Mouse (Mus musculus) heart, adult 2 months (tissue): ENCODE measurements at regions not wholly inside any gene's neighbourhood (a gene's known extent, or its start where the extent isn't known, plus 50 kb on each side); places are given as distances from the start of the nearest gene placed in this dataset.

ENCODE experiments used
- DNase-seq, 2 experiments: peaks; one replicate each; pipeline ENCODE4 v3.0.0; 2021
- H3K27ac ChIP-seq: fragments of 200-600 bp; 2 replicates; pipeline ENCODE4 v1.8.1; 2022
- H3K27me3 ChIP-seq: fragments of 200-500 bp; 2 replicates; pipeline ENCODE4 v1.6.1; 2012; ENCODE audit warnings: mild to moderate bottlenecking, low read length, inconsistent platforms, mixed read lengths; ENCODE audit not compliant: control insufficient read depth, insufficient read depth
- H3K36me3 ChIP-seq: fragments of 200-500 bp; 2 replicates; pipeline ENCODE4 v1.6.1; 2012; ENCODE audit warnings: low read length, inconsistent platforms; ENCODE audit not compliant: control insufficient read depth, insufficient read depth
- H3K4me1 ChIP-seq: fragments of 200-500 bp; 2 replicates; pipeline ENCODE4 v1.6.1; 2011; ENCODE audit warnings: low read length; ENCODE audit not compliant: control insufficient read depth, insufficient read depth
- H3K4me3 ChIP-seq: fragments of 200-600 bp; 2 replicates; pipeline ENCODE4 v1.8.1; 2022
- H3K79me2 ChIP-seq: fragments of 200-500 bp; replicated peaks from 2 replicates; pipeline ENCODE4 v1.6.1; 2012; ENCODE audit warnings: mild to moderate bottlenecking, inconsistent platforms, low read length, moderate library complexity, mixed read lengths; ENCODE audit not compliant: control insufficient read depth, insufficient read depth
- H3K9ac ChIP-seq: fragments of 200-500 bp; 2 replicates; pipeline ENCODE4 v1.6.1; 2012; ENCODE audit warnings: low read depth, mild to moderate bottlenecking, control low read depth, inconsistent platforms, low read length, mixed read lengths
- CTCF ChIP-seq: fragments of 200-600 bp; IDR thresholded peaks from 2 replicates; pipeline ENCODE4 v1.8.1; 2022; ENCODE audit warnings: antibody characterized with exemption, mild to moderate bottlenecking, moderate library complexity
- EP300 ChIP-seq: fragments of 200-500 bp; IDR thresholded peaks from 2 replicates; pipeline ENCODE4 v1.6.1; 2011; ENCODE audit warnings: low read depth, low read length, control low read depth; ENCODE audit not compliant: insufficient read depth
- POLR2A ChIP-seq: fragments of 200-500 bp; IDR thresholded peaks from 2 replicates; pipeline ENCODE4 v1.6.1; 2011; ENCODE audit warnings: mild to moderate bottlenecking, low read depth, low read length, control low read depth; ENCODE audit not compliant: insufficient read depth
- WGBS: fragments of 180-500 bp; shearing (Covaris S2); methylation state at CpG from one replicate; pipeline ENCODE4 v1.1.7; 2018; 5-methylcytosine and 5-hydroxymethylcytosine counted together
- intact Hi-C: fragments of 180-260 bp; cut with DNase I; formaldehyde crosslinking; loops from one replicate; pipeline ENCODE4 v1.15.1; 2025

GRCm38 (mm10) chr12:107669046-107669445 lies 180.6 kb downstream of the 3110018I06Rik start:
- H3K79me2 ChIP-seq = no peaks in the 10 kb centered on the region
- no peaks in the 10 kb centered on the region for H3K36me3 ChIP-seq
- TF ChIP-seq CTCF = no peak
- no peak for TF ChIP-seq POLR2A
- no peak for TF ChIP-seq EP300
- intact Hi-C loops = no loop called here
- H3K9ac ChIP-seq = no peak overlapping the region
- H3K4me1 ChIP-seq = no peaks in the 10 kb centered on the region
- H3K27me3 ChIP-seq = no peaks in the 10 kb centered on the region
- no peak for DNase-seq
- H3K27ac ChIP-seq = no peak overlapping the region
- WGBS = 94% methylated on average over 5 of the region's 5 CpGs
- no peak overlapping the region for H3K4me3 ChIP-seq

GRCm38 (mm10) chr12:107669450-107669849 lies 181.0 kb downstream of the 3110018I06Rik start:
- Histone ChIP-seq H3K27ac (no peak overlapping the region), H3K9ac (no peak overlapping the region), H3K4me3 (no peak overlapping the region), H3K4me1 (no peaks in the 10 kb centered on the region), H3K27me3 (no peaks in the 10 kb centered on the region), H3K79me2 (no peaks in the 10 kb centered on the region), H3K36me3 (no peaks in the 10 kb centered on the region)
- WGBS = 89% methylated on average over 6 of the region's 6 CpGs
- DNase-seq = no peak
- TF ChIP-seq EP300 (no peak), POLR2A (no peak), CTCF (no peak)
- intact Hi-C loops = no loop called here

DNA sequence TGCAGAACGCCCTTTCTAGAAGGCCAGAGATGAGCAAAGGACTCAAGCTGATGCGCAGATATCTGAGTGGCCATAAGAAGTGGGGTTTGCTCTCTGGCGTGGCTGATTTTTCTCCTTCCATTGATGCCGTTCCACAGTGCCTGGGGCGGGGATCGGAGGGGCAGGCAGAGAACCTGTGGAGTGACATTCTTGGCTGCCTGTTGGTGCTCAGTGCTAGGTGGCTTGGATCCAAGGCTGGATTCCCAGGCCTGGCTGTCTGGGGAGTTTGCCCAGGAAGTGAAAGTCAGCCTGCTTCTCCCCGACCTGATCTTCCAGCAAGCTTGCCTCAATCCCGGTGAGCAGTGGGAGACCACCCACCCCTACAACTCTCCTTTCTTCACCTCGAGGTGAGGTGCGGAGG lies 181.5 kb downstream of the 3110018I06Rik start:
- no peak overlapping the region for H3K27ac ChIP-seq

GRCm38 (mm10) chr12:107677076-107677475 lies 188.6 kb downstream of the 3110018I06Rik start:
- Histone ChIP-seq H3K79me2 (no peaks in the 10 kb centered on the region), H3K9ac (no peak overlapping the region), H3K4me1 (no peaks in the 10 kb centered on the region), H3K27ac (no peak overlapping the region), H3K36me3 (no peaks in the 10 kb centered on the region), H3K27me3 (no peaks in the 10 kb centered on the region), H3K4me3 (no peak overlapping the region)
- TF ChIP-seq CTCF = no peak
- no peak for TF ChIP-seq POLR2A
- no peak for TF ChIP-seq EP300
- no peak for DNase-seq
- intact Hi-C loops = no loop called here
- WGBS = 48% methylated on average over 7 of the region's 7 CpGs

More for the DNA sequence above, 181.5 kb downstream of the 3110018I06Rik start:
- Histone ChIP-seq H3K36me3 (no peaks in the 10 kb centered on the region), H3K9ac (no peak overlapping the region), H3K27me3 (no peaks in the 10 kb centered on the region), H3K4me1 (no peaks in the 10 kb centered on the region), H3K4me3 (no peak overlapping the region), H3K79me2 (no peaks in the 10 kb centered on the region)
- intact Hi-C loops = no loop called here
- WGBS = 60% methylated on average over 10 of the region's 10 CpGs
- TF ChIP-seq CTCF (no peak), EP300 (no peak), POLR2A (no peak)
- peak in 1 of 2 experiments; percentile 8 for DNase-seq

DNA sequence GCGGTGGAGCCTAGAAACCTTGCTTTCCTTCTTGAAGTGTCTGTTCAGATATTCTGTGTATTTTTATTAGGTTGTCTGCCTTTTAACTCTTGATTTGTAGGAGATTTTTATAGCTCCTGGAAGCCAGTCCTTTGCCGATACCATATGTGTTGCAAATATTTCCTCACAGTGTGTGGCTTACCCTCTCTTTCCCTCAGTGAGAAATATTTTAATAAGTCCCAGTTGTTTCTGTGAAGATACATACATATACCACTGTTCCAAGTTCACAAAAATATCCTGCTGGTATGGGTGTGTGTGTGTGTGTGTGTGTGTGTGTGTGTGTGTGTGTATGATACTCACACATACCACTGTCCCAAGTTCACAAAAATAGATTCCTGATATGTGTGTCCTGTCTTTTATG lies 199.0 kb downstream of the 3110018I06Rik start:
- no peak for DNase-seq
- Histone ChIP-seq H3K79me2 (no peaks in the 10 kb centered on the region), H3K4me3 (no peak overlapping the region), H3K27me3 (no peaks in the 10 kb centered on the region), H3K4me1 (no peaks in the 10 kb centered on the region), H3K9ac (no peak overlapping the region), H3K36me3 (no peaks in the 10 kb centered on the region), H3K27ac (no peak overlapping the region)
- TF ChIP-seq CTCF (no peak), POLR2A (no peak), EP300 (no peak)
- 73% methylated on average over 2 of the region's 2 CpGs for WGBS
- intact Hi-C loops = no loop called here

DNA sequence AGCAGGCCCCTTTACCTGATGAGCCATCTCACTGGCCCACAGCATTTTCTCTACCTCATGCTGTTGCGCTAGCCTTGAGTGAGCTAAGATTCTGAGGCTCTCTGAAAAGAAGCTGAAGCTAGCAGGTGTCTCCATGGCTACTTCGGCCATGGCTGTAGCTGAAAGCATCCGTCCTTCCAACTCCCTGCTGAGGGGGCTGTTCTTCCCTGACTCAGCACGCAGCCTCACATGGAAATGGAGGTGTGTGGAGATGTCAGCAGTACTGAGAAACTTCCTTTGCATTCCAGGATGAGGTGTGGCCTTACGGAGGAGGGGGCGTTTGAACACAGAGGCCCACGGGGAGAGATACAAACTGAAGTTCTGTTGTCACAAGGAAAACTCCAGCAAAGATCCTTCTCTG lies 201.0 kb downstream of the 3110018I06Rik start:
- Histone ChIP-seq H3K36me3 (no peaks in the 10 kb centered on the region), H3K4me1 (no peaks in the 10 kb centered on the region), H3K79me2 (no peaks in the 10 kb centered on the region), H3K4me3 (no peak overlapping the region), H3K27ac (no peak overlapping the region), H3K9ac (no peak overlapping the region), H3K27me3 (no peaks in the 10 kb centered on the region)
- intact Hi-C loops = no loop called here
- DNase-seq = no peak
- WGBS = 59% methylated on average over 7 of the region's 7 CpGs
- TF ChIP-seq EP300 = no peak
- TF ChIP-seq POLR2A = no peak
- no peak for TF ChIP-seq CTCF
